Mouse (Mus musculus) intestine, embryonic 15.5 days (tissue): ENCODE measurements around the gene Pla2g12a. TPM values are rescaled to one million over a fixed set of nuclear protein-coding genes. Genes with fewer than 3 reads are reported as not detected.
A peak's percentile ranks its signal among the peaks of the same experiment; 100 is the strongest.

ENCODE experiments used
- ATAC-seq: fragments of 200-750 bp; cut with Nextera tagmentation; 2 replicates; pipeline ENCODE4 v1.8.0; 2017; ENCODE audit warnings: moderate TSS enrichment, moderate library complexity
- H3K27ac ChIP-seq: fragments of 300-500 bp; sonication (generic); 2 replicates; pipeline ENCODE4 v1.5.1; 2015; ENCODE audit warnings: mild to moderate bottlenecking, inconsistent platforms
- H3K27me3 ChIP-seq: fragments of 300-500 bp; sonication (generic); replicated peaks from 2 replicates; pipeline ENCODE4 v1.6.1; 2015; ENCODE audit warnings: inconsistent platforms
- H3K36me3 ChIP-seq: fragments of 300-500 bp; sonication (generic); 2 replicates; pipeline ENCODE4 v1.6.1; 2015; ENCODE audit warnings: inconsistent platforms
- H3K4me1 ChIP-seq: fragments of 300-500 bp; sonication (generic); replicated peaks from 2 replicates; pipeline ENCODE4 v1.6.1; 2015; ENCODE audit warnings: inconsistent platforms
- H3K4me2 ChIP-seq: fragments of 300-500 bp; sonication (generic); replicated peaks from 2 replicates; pipeline ENCODE4 v1.6.1; 2015; ENCODE audit warnings: mild to moderate bottlenecking, inconsistent platforms
- H3K4me3 ChIP-seq: fragments of 300-500 bp; sonication (generic); replicated peaks from 2 replicates; pipeline ENCODE4 v1.5.1; 2015; ENCODE audit warnings: inconsistent platforms
- H3K9ac ChIP-seq: fragments of 300-500 bp; sonication (generic); 2 replicates; pipeline ENCODE4 v1.6.1; 2015; ENCODE audit warnings: inconsistent platforms
- H3K9me3 ChIP-seq: fragments of 300-500 bp; sonication (generic); 2 replicates; pipeline ENCODE4 v1.6.1; 2016; ENCODE audit warnings: inconsistent platforms
- WGBS: fragments of 180-500 bp; shearing (Covaris S2); methylation state at CpG from one replicate; pipeline ENCODE4 v1.1.7; 2015; 5-methylcytosine and 5-hydroxymethylcytosine counted together
- polyA plus RNA-seq: library from polyadenylated mRNA; unstranded; fragments of >200 nt; fragmentation: Nextera tagmentation; extraction: Ambion mirVana; gene quantifications from 2 replicates; pipeline ENCODE4 v1.2.1, GENCODE M21; 2015

Gene Pla2g12a
- polyA plus RNA-seq, 1 experiment from 2014 or later = 68.9 TPM

- Histone ChIP-seq H3K9me3 (no peaks in the 10 kb centered on the region), H3K9ac (peak overlapping the region; percentile 74), H3K4me3 (peak overlapping the region; percentile 66), H3K4me1 (peaks cover 4% of the 10 kb centered on the region; the same call in 1 of the 2 replicates), H3K27me3 (no peaks in the 10 kb centered on the region), H3K27ac (peak overlapping the region; percentile 79), H3K36me3 (no peaks in the 10 kb centered on the region), H3K4me2 (peak overlapping the region; percentile 84)
- 2% methylated on average over 25 of the region's 25 CpGs for WGBS
- peak; percentile 83 for ATAC-seq
Measured at GRCm38 (mm10) chr3:129879131-129879757, 838 bp downstream of the Pla2g12a start.

- no peak overlapping the region for H3K27ac ChIP-seq
- peaks cover 4% of the 10 kb centered on the region; the same call in 1 of the 2 replicates for H3K4me1 ChIP-seq
- no peaks in the 10 kb centered on the region for H3K36me3 ChIP-seq
- ATAC-seq = no peak
- no peak overlapping the region for H3K9ac ChIP-seq
- no peaks in the 10 kb centered on the region for H3K27me3 ChIP-seq
- H3K9me3 ChIP-seq = no peaks in the 10 kb centered on the region
- no peak overlapping the region for H3K4me3 ChIP-seq
- H3K4me2 ChIP-seq = peak overlapping the region; percentile 84
- WGBS = 59% methylated on average over 2 of the region's 2 CpGs
Measured at GRCm38 (mm10) chr3:129879913-129880312, 1.5 kb downstream of the Pla2g12a start.

GRCm38 (mm10) chr3:129880925-129881593 lies 2.7 kb downstream of the Pla2g12a start:
- Histone ChIP-seq H3K27me3 (no peaks in the 10 kb centered on the region), H3K9me3 (no peaks in the 10 kb centered on the region), H3K36me3 (no peaks in the 10 kb centered on the region), H3K4me1 (peaks cover 7% of the 10 kb centered on the region; the same call in 1 of the 2 replicates), H3K4me2 (no peak overlapping the region), H3K27ac (no peak overlapping the region), H3K9ac (no peak overlapping the region), H3K4me3 (no peak overlapping the region)
- no peak for ATAC-seq
- 71% methylated on average over 8 of the region's 8 CpGs for whole genome bisulfite sequencing

GRCm38 (mm10) chr3:129885577-129885976 lies 7.2 kb downstream of the Pla2g12a start:
- Histone ChIP-seq H3K9me3 (no peaks in the 10 kb centered on the region), H3K9ac (no peak overlapping the region), H3K4me3 (no peak overlapping the region), H3K4me2 (no peak overlapping the region), H3K27ac (no peak overlapping the region), H3K27me3 (no peaks in the 10 kb centered on the region), H3K36me3 (no peaks in the 10 kb centered on the region), H3K4me1 (0 out of 2 replicates have a peak, but pooled peaks cover 12% of the 10 kb centered on the region)
- 67% methylated on average over 9 of the region's 9 CpGs for WGBS
- no peak for ATAC-seq

GRCm38 (mm10) chr3:129886430-129886829 lies 8.0 kb downstream of the Pla2g12a start:
- H3K9ac ChIP-seq = no peak overlapping the region
- H3K27me3 ChIP-seq = no peaks in the 10 kb centered on the region
- no peaks in the 10 kb centered on the region for H3K9me3 ChIP-seq
- ATAC-seq = peak; percentile 70
- no peak overlapping the region for H3K4me3 ChIP-seq
- H3K4me2 ChIP-seq = no peak overlapping the region
- no peak overlapping the region for H3K27ac ChIP-seq
- 0 out of 2 replicates have a peak, but pooled peaks cover 12% of the 10 kb centered on the region for H3K4me1 ChIP-seq
- 70% methylated on average over 5 of the region's 5 CpGs for WGBS
- H3K36me3 ChIP-seq = no peaks in the 10 kb centered on the region

GRCm38 (mm10) chr3:129887779-129888517 lies 9.5 kb downstream of the Pla2g12a start:
- Histone ChIP-seq H3K4me1 (0 out of 2 replicates have a peak, but pooled peaks cover 12% of the 10 kb centered on the region), H3K9ac (no peak overlapping the region), H3K27ac (peak overlapping the region; percentile 25), H3K27me3 (no peaks in the 10 kb centered on the region), H3K4me3 (no peak overlapping the region), H3K9me3 (no peaks in the 10 kb centered on the region), H3K36me3 (no peaks in the 10 kb centered on the region), H3K4me2 (0 out of 2 replicates have a peak overlapping the region, but pooled peaks have one; percentile 5)
- WGBS = 57% methylated on average over 13 of the region's 13 CpGs
- ATAC-seq = peak; percentile 46

GRCm38 (mm10) chr3:129892003-129892402 lies 13.6 kb downstream of the Pla2g12a start:
- no peak overlapping the region for H3K4me2 ChIP-seq
- H3K9ac ChIP-seq = no peak overlapping the region
- H3K27ac ChIP-seq = no peak overlapping the region
- no peak overlapping the region for H3K4me3 ChIP-seq
- H3K4me1 ChIP-seq = peaks cover 10% of the 10 kb centered on the region; the same call in 1 of the 2 replicates
- H3K9me3 ChIP-seq = no peaks in the 10 kb centered on the region
- WGBS = 82% methylated on average over 5 of the region's 5 CpGs
- no peaks in the 10 kb centered on the region for H3K27me3 ChIP-seq
- no peaks in the 10 kb centered on the region for H3K36me3 ChIP-seq
- ATAC-seq = peak; percentile 19; the same call in 1 of the 2 replicates

- Histone ChIP-seq H3K27ac (no peak overlapping the region), H3K4me3 (no peak overlapping the region), H3K27me3 (no peaks in the 10 kb centered on the region), H3K9ac (no peak overlapping the region), H3K9me3 (no peaks in the 10 kb centered on the region), H3K36me3 (no peaks in the 10 kb centered on the region), H3K4me1 (peaks cover 6% of the 10 kb centered on the region; the same call in 1 of the 2 replicates), H3K4me2 (no peak overlapping the region)
- no peak for ATAC-seq
- WGBS = 90% methylated on average over 3 of the region's 3 CpGs
Measured at GRCm38 (mm10) chr3:129893143-129893542, 14.7 kb downstream of the Pla2g12a start.

GRCm38 (mm10) chr3:129896591-129896990 lies 18.2 kb downstream of the Pla2g12a start:
- H3K36me3 ChIP-seq = no peaks in the 10 kb centered on the region
- no peak overlapping the region for H3K4me3 ChIP-seq
- no peak overlapping the region for H3K9ac ChIP-seq
- no peak overlapping the region for H3K4me2 ChIP-seq
- 34% methylated on average over 6 of the region's 6 CpGs for WGBS
- no peak overlapping the region for H3K27ac ChIP-seq
- H3K4me1 ChIP-seq = peaks cover 6% of the 10 kb centered on the region
- no peaks in the 10 kb centered on the region for H3K9me3 ChIP-seq
- H3K27me3 ChIP-seq = no peaks in the 10 kb centered on the region
- ATAC-seq = no peak

- no peak for ATAC-seq
- H3K9ac ChIP-seq = no peak overlapping the region
- H3K4me1 ChIP-seq = peaks cover 25% of the 10 kb centered on the region
- H3K4me2 ChIP-seq = no peak overlapping the region
- H3K27me3 ChIP-seq = no peaks in the 10 kb centered on the region
- H3K9me3 ChIP-seq = no peaks in the 10 kb centered on the region
- H3K36me3 ChIP-seq = no peaks in the 10 kb centered on the region
- WGBS = 64% methylated on average over 4 of the region's 4 CpGs
- no peak overlapping the region for H3K4me3 ChIP-seq
- H3K27ac ChIP-seq = no peak overlapping the region
Measured at GRCm38 (mm10) chr3:129898886-129899285, 20.5 kb downstream of the Pla2g12a start.

- Histone ChIP-seq H3K4me1 (peaks cover 26% of the 10 kb centered on the region), H3K4me2 (peak within 1 kb of the TSS; percentile 76), H3K4me3 (peak within 1 kb of the TSS; percentile 80), H3K9ac (peak within 1 kb of the TSS; percentile 81), H3K36me3 (no peaks in the 10 kb centered on the region), H3K27ac (peak within 1 kb of the TSS; percentile 85), H3K9me3 (no peaks in the 10 kb centered on the region), H3K27me3 (no peaks in the 10 kb centered on the region)
- under 1% methylated on average over 34 of the region's 34 CpGs for WGBS
- ATAC-seq = peak; percentile 95
Measured at GRCm38 (mm10) chr3:129901271-129901809, 22.9 kb downstream of the Pla2g12a start, which contains the start of gene Casp6. Gene Casp6 (plus strand): TSS chr3:129901425.

GRCm38 (mm10) chr3:129903369-129903768 lies 25.0 kb downstream of the Pla2g12a start:
- Histone ChIP-seq H3K27ac (no peak overlapping the region), H3K4me3 (no peak overlapping the region), H3K36me3 (no peaks in the 10 kb centered on the region), H3K4me1 (peaks cover 23% of the 10 kb centered on the region), H3K4me2 (0 out of 2 replicates have a peak overlapping the region, but pooled peaks have one; percentile 11), H3K9ac (no peak overlapping the region), H3K9me3 (no peaks in the 10 kb centered on the region), H3K27me3 (no peaks in the 10 kb centered on the region)
- WGBS = 78% methylated on average over 3 of the region's 3 CpGs
- no peak for ATAC-seq
